Mouse (Mus musculus) ES-Bruce4 (cell line): Measurements from ENCODE around the gene Serac1.

Experiments
- CTCF ChIP-seq: IDR thresholded peaks from one replicate; pipeline ENCODE4 v1.8.1; 2011; ENCODE audit warnings: low read depth, low read length
- EP300 ChIP-seq: IDR thresholded peaks from 2 replicates; pipeline ENCODE4 v1.6.1; 2011; ENCODE audit warnings: low read depth, low read length; ENCODE audit not compliant: insufficient read depth
- POLR2A ChIP-seq: IDR thresholded peaks from one replicate; pipeline ENCODE4 v1.8.1; 2011; ENCODE audit warnings: low read length; ENCODE audit not compliant: insufficient read depth

DNA sequence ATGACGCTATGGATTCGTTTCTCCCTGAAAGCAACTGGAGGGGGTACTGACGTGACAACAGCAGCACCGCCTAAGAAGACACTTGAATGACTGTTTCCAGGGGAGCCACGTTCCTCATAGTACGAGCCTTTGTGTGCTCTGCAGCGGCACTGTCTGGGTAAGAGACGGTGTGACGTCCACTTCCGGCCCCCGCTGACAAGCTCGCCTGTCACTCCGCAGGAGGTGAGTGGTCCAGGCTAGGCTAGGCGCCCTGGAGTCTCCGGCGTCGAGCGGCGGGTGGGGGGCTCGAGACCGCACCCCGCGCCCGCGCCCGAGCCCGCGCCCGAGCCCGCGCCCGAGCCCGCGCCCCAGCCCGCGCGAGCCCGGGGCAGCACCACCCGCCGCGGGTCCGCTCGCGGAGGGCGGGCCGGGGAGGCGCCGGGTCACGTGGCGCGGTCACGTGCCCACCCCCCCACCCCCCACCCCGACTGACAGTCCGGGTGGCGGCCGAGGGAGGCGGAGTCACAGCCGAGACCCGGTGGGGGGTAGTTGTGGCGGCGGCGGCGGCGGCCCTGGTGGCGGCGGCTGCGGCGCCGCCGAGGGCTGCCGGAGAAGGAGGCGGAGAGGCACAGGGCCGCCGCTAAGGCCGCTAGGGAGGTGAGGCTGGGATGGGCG, 26.9 kb upstream of the Serac1 start, which contains the start of gene Tulp4:
- TF ChIP-seq EP300 = no peak
- TF ChIP-seq CTCF = no peak
- TF ChIP-seq POLR2A = no peak
